Comparison of ENCODE assay signal across 9 mouse cellular contexts in genomic region chr15:100754805-100755497, GRCm38 (mm10). TPM values are rescaled to one million over a fixed set of nuclear protein-coding genes. Genes with fewer than 3 reads are reported as not detected.
A peak's percentile ranks its signal among the peaks of the same experiment; 100 is the strongest.
DNase-seq lines count a peak whose midpoint lies in the region; ATAC-seq and TF ChIP-seq lines count a peak whose summit lies in the region.
"Had no signal": no experiment of that assay in that cellular context is flagged by ENCODE, and none has a peak within 500 bp of the region (broad histone marks: within the 10 kb centered on the region; RNA-seq: fewer than 3 reads in every experiment).

No protein-coding gene starts in this region.

- TF ChIP-seq POLR2A in heart, adult 2 months (IDR thresholded peaks at IDR 0.05; ENCODE audit: insufficient read depth, low read depth, low read length): no peak

- no peak for TF ChIP-seq EP300 in heart, adult 2 months (IDR thresholded peaks at IDR 0.05; ENCODE audit: insufficient read depth, low read depth, low read length)

- H3K4me3 ChIP-seq in heart, adult 2 months: no peak overlapping the region
- no peak overlapping the region for H3K4me3 ChIP-seq in forebrain, postnatal 0 days (ENCODE audit: low read depth, low read length)
- H3K4me3 ChIP-seq: liver, embryonic 15.5 days had no signal

- 7% methylated on average over 11 of the region's 11 CpGs for WGBS in heart, adult 2 months
- whole genome bisulfite sequencing in forebrain, postnatal 0 days: 9% methylated on average over 11 of the region's 11 CpGs

- peak; percentile 50 for TF ChIP-seq CTCF in heart, adult 2 months (IDR thresholded peaks at IDR 0.05)
- peak; percentile 71 for TF ChIP-seq CTCF in forebrain, postnatal 0 days (IDR thresholded peaks at IDR 0.05; ENCODE audit: low read depth)

- H3K36me3 ChIP-seq in heart, adult 2 months (ENCODE audit: control insufficient read depth, insufficient read depth, low read length): no peaks in the 10 kb centered on the region
- no peaks in the 10 kb centered on the region for H3K36me3 ChIP-seq in forebrain, postnatal 0 days (ENCODE audit: insufficient read depth)
- H3K36me3 ChIP-seq: liver, embryonic 15.5 days had no signal

- ATAC-seq in forebrain, postnatal 0 days: peak; percentile 67; the same call in 1 of the 2 replicates
- ATAC-seq in megakaryocyte progenitor cell, adult 5-6 weeks (replicated peaks; ENCODE audit: poor library complexity): peak; percentile 59

- intact Hi-C loops in heart, adult 2 months (cut with DNase I): loop anchor here (5.0 kb wide), 3 partner anchors 82 to 352 kb away; no protein-coding TSS in a partner anchor
- intact Hi-C loops in heart, postnatal 25 days (cut with DNase I): loop anchor here (5.0 kb wide), 2 partner anchors 242 to 287 kb away; no protein-coding TSS in a partner anchor

- H3K9me3 ChIP-seq in forebrain, postnatal 0 days (ENCODE audit: low read length): no peaks in the 10 kb centered on the region
- H3K9me3 ChIP-seq: liver, embryonic 15.5 days had no signal

- H3K79me2 ChIP-seq in heart, adult 2 months (replicated peaks; ENCODE audit: control insufficient read depth, insufficient read depth, low read length): no peaks in the 10 kb centered on the region

- DNase-seq in heart, adult 2 months: no peak
- DNase-seq in heart, postnatal 25 days (ENCODE audit: low spot score): no peak
- peak; percentile 65 for DNase-seq in R1 (ENCODE audit: low read depth, low spot score)
- peak; percentile 70 for DNase-seq in forebrain, postnatal 0 days
- DNase-seq in kidney, adult 9 months: peak; percentile 73
- peak; percentile 75 for DNase-seq in thymus, postnatal 0 days (ENCODE audit: low spot score)
- no peak for DNase-seq in left cerebral cortex, adult 8-10 months (ENCODE audit: low spot score in 2 of 2)

- H3K4me1 ChIP-seq in heart, adult 2 months (ENCODE audit: control insufficient read depth, insufficient read depth, low read length): no peaks in the 10 kb centered on the region
- peaks cover 3% of the 10 kb centered on the region; the same call in 1 of the 2 replicates for H3K4me1 ChIP-seq in forebrain, postnatal 0 days (ENCODE audit: insufficient read depth)

- peaks cover 2% of the 10 kb centered on the region; the same call in 1 of the 2 replicates for H3K27me3 ChIP-seq in heart, adult 2 months (ENCODE audit: control insufficient read depth, insufficient read depth, low read length)
- H3K27me3 ChIP-seq in forebrain, postnatal 0 days (ENCODE audit: insufficient read depth, low read length): no peaks in the 10 kb centered on the region

- H3K9ac ChIP-seq in heart, adult 2 months (ENCODE audit: low read depth, low read length): no peak overlapping the region
- H3K9ac ChIP-seq in forebrain, postnatal 0 days: peak overlapping the region; percentile 28; the same call in 1 of the 2 replicates
- H3K9ac ChIP-seq: liver, embryonic 15.5 days had no signal

- peak overlapping the region; percentile 42 for H3K4me2 ChIP-seq in forebrain, postnatal 0 days (ENCODE audit: low read depth)
- H3K4me2 ChIP-seq: liver, embryonic 15.5 days had no signal

- no peak overlapping the region for H3K27ac ChIP-seq in heart, adult 2 months
- peak overlapping the region; percentile 70 for H3K27ac ChIP-seq in forebrain, postnatal 0 days (ENCODE audit: low read depth, low read length)
- H3K27ac ChIP-seq: liver, embryonic 15.5 days had no signal

RNA-seq across cellular contexts. Expression of gene Slc4a8, which starts 6.6 kb away (rescaled TPM):
- 1 to 10 TPM; 2.8 to 4.1 TPM for total RNA-seq in heart, adult 2 months (2021)
- 0.96 and 1.5 TPM in 2 replicates for polyA plus RNA-seq in heart, adult 2 months (2012; rRNA removed)
- 1 to 10 TPM; 3.0 to 3.9 TPM for total RNA-seq in heart, postnatal 25 days (2021)
- total RNA-seq in forebrain, postnatal 0 days (2014; rRNA removed): 17.8 and 38.3 TPM in 2 replicates
- polyA plus RNA-seq in forebrain, postnatal 0 days (2015; fragmentation: Nextera tagmentation; extraction: Ambion mirVana): 30.3 and 31.2 TPM in 2 replicates
- total RNA-seq in megakaryocyte progenitor cell, adult 5-6 weeks (2015): 20.3 and 26.1 TPM in 2 replicates
- total RNA-seq in megakaryocyte progenitor cell, adult 5-6 weeks (2017): 21.3 and 22.2 TPM in 2 replicates
- polyA plus RNA-seq in thymus, postnatal 0 days (2015; fragmentation: Nextera tagmentation; extraction: Ambion mirVana): 2.1 and 2.7 TPM in 2 replicates
- total RNA-seq in left cerebral cortex, adult 8-10 months (2022): 10 to 100 TPM; 60.5 to 73.8 (median 69.8) TPM

RNA-seq across cellular contexts. Expression of gene Galnt6, which starts 25.8 kb away (rescaled TPM):
- under 1 TPM; 0.65 to 0.89 TPM for total RNA-seq in heart, adult 2 months (2021)
- 0.70 and 0.78 TPM in 2 replicates for polyA plus RNA-seq in heart, adult 2 months (2012; rRNA removed)
- 1 to 10 TPM in 1 of 2 experiments, under 1 TPM in 1; 0.99 to 1.2 TPM for total RNA-seq in heart, postnatal 25 days (2021)
- total RNA-seq in forebrain, postnatal 0 days (2014; rRNA removed): 0.77 and 1.5 TPM in 2 replicates
- 0.24 and 0.47 TPM in 2 replicates for polyA plus RNA-seq in forebrain, postnatal 0 days (2015; fragmentation: Nextera tagmentation; extraction: Ambion mirVana)
- total RNA-seq in megakaryocyte progenitor cell, adult 5-6 weeks (2015): 11.7 and 11.9 TPM in 2 replicates
- 28.0 and 29.8 TPM in 2 replicates for total RNA-seq in megakaryocyte progenitor cell, adult 5-6 weeks (2017)
- polyA plus RNA-seq in thymus, postnatal 0 days (2015; fragmentation: Nextera tagmentation; extraction: Ambion mirVana): 16.6 and 16.9 TPM in 2 replicates
- total RNA-seq in left cerebral cortex, adult 8-10 months (2022): 10 to 100 TPM; 12.4 to 15.1 (median 14.4) TPM

Comparison
In these comparisons a context has a peak if more than half of its experiments do, and no peak if none do; other contexts are left out.
1. DNase-seq: peak in R1 (single experiment), forebrain, postnatal 0 days (single experiment), kidney, adult 9 months (single experiment) and thymus, postnatal 0 days (single experiment); none in heart, adult 2 months (0 of 2), heart, postnatal 25 days (single experiment) and left cerebral cortex, adult 8-10 months (0 of 2).